Mouse (Mus musculus): ENCODE measurements around the gene Tufm.

DNA sequence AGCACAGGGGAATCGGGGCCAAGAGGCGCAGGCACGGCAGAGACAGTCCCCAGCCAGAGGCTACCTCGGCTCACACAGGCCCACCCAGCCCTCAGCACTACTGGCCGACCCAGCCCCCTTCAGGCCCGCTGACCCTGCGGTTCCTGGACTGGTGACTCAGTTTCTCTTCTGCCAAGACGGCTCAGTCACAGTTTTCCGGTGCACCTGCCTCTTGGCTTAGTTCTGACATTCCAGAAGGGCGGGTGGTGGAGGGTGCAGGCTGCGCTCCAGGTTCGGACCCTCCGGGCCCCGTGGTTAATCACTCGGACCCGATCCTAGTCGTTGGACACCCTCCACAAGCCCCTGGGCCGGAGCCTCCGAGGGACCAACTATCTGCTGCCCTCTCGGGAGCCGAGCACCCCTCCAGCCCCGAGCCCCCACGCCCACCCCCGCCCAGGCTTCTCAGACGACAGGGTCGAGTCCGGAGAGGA lies 12.6 kb upstream of the Tufm start:
- TF ChIP-seq CTCF (IDR thresholded peaks at IDR 0.05; ENCODE audit: insufficient read depth, low read depth, low read length) (no peak), POLR2A (IDR thresholded peaks at IDR 0.05; ENCODE audit: insufficient read depth, low read depth, low read length) (no peak)
